Comparison of ENCODE assay signal across 18 mouse cellular contexts in genomic region chr9:65703926-65704595, GRCm38 (mm10).
"Had no signal": no experiment of that assay in that cellular context is flagged by ENCODE, and none has a peak within 500 bp of the region (broad histone marks: within the 10 kb centered on the region; RNA-seq: fewer than 3 reads in every experiment).

No protein-coding gene starts in this region.

- H3K4me3 ChIP-seq: midbrain, embryonic 10.5 days; midbrain, embryonic 13.5 days; myocyte; neural tube, embryonic 13.5 days; neural tube, embryonic 15.5 days had no signal

- ATAC-seq: midbrain, embryonic 13.5 days; midbrain, embryonic 16.5 days had no signal

- DNase-seq: lung, adult 18-20 months; lung, embryonic 14.5 days; lung, postnatal 10 days; lung, postnatal 4 days; retina, postnatal 1 day; right cerebral cortex, adult 18-20 months; right cerebral cortex, postnatal 25 days; right cerebral cortex, postnatal 4 days; spleen, adult 18-20 months; thymus, adult 18-20 months; thymus, postnatal 14 days; thymus, postnatal 36 days had no signal

- H3K27me3 ChIP-seq: midbrain, embryonic 13.5 days; neural tube, embryonic 13.5 days; neural tube, embryonic 15.5 days had no signal

- H3K27ac ChIP-seq: midbrain, embryonic 10.5 days; midbrain, embryonic 13.5 days; neural tube, embryonic 13.5 days; neural tube, embryonic 15.5 days had no signal

- H3K4me2 ChIP-seq: lung, embryonic 14.5 days; midbrain, embryonic 13.5 days; neural tube, embryonic 13.5 days; neural tube, embryonic 15.5 days had no signal

- H3K9me3 ChIP-seq: midbrain, embryonic 10.5 days; midbrain, embryonic 13.5 days; neural tube, embryonic 13.5 days; neural tube, embryonic 15.5 days had no signal

- H3K4me1 ChIP-seq: midbrain, embryonic 10.5 days; midbrain, embryonic 13.5 days; neural tube, embryonic 13.5 days; neural tube, embryonic 15.5 days had no signal

- H3K9ac ChIP-seq: lung, embryonic 14.5 days; midbrain, embryonic 13.5 days; neural tube, embryonic 13.5 days; neural tube, embryonic 15.5 days had no signal
